Mouse (Mus musculus) kidney, adult 9 months (tissue): ENCODE measurements at regions not wholly inside any gene's neighbourhood (a gene's known extent, or its start where the extent isn't known, plus 50 kb on each side); places are given as distances from the start of the nearest gene placed in this dataset.

Experiments
- DNase-seq: peaks from one replicate; pipeline ENCODE4 v3.0.0; 2022

- DNase-seq = peak; percentile 8
Observed at GRCm38 (mm10) chr7:40052255-40052654, 534.7 kb downstream of the Zfp619 start.

GRCm38 (mm10) chr7:40058836-40059235 lies 541.3 kb downstream of the Zfp619 start:
- DNase-seq = peak; percentile 59

GRCm38 (mm10) chr7:40064631-40065030 lies 547.1 kb downstream of the Zfp619 start:
- DNase-seq = no peak

- no peak for DNase-seq
Observed at GRCm38 (mm10) chr7:40065526-40065925, 548.0 kb downstream of the Zfp619 start.

GRCm38 (mm10) chr7:40067378-40067777 lies 549.8 kb downstream of the Zfp619 start:
- DNase-seq = no peak

- DNase-seq = no peak
Observed at GRCm38 (mm10) chr7:40071313-40071712, 553.7 kb downstream of the Zfp619 start.

- DNase-seq = peak; percentile 16
Observed at GRCm38 (mm10) chr7:40072478-40072877, 554.9 kb downstream of the Zfp619 start.

GRCm38 (mm10) chr7:40086236-40086635 lies 568.7 kb downstream of the Zfp619 start:
- peak; percentile 36 for DNase-seq

GRCm38 (mm10) chr7:40097094-40097493 lies 579.5 kb downstream of the Zfp619 start:
- no peak for DNase-seq

GRCm38 (mm10) chr7:40103057-40103945 lies 585.7 kb downstream of the Zfp619 start:
- no peak for DNase-seq

- DNase-seq = no peak
Observed at GRCm38 (mm10) chr7:40142906-40143305, 625.3 kb downstream of the Zfp619 start.

- DNase-seq = no peak
Observed at GRCm38 (mm10) chr7:40144431-40144830, 626.9 kb downstream of the Zfp619 start.

GRCm38 (mm10) chr7:40177570-40177969 lies 660.0 kb downstream of the Zfp619 start:
- DNase-seq = no peak

GRCm38 (mm10) chr7:40195366-40195765 lies 677.8 kb downstream of the Zfp619 start:
- DNase-seq = peak; percentile 32

- no peak for DNase-seq
Observed at GRCm38 (mm10) chr7:40202615-40203014, 685.0 kb downstream of the Zfp619 start.

- no peak for DNase-seq
Observed at GRCm38 (mm10) chr7:40211956-40212355, 686.2 kb upstream of the Vstm2b start.

- no peak for DNase-seq
Observed at GRCm38 (mm10) chr7:40212576-40212975, 685.6 kb upstream of the Vstm2b start.

- no peak for DNase-seq
Observed at GRCm38 (mm10) chr7:40213646-40214045, 684.5 kb upstream of the Vstm2b start.

- no peak for DNase-seq
Observed at GRCm38 (mm10) chr7:40214395-40214794, 683.7 kb upstream of the Vstm2b start.

GRCm38 (mm10) chr7:40215271-40215670 lies 682.9 kb upstream of the Vstm2b start:
- no peak for DNase-seq

GRCm38 (mm10) chr7:40220549-40220948 lies 677.6 kb upstream of the Vstm2b start:
- no peak for DNase-seq

- no peak for DNase-seq
Observed at GRCm38 (mm10) chr7:40245188-40245587, 652.9 kb upstream of the Vstm2b start.

GRCm38 (mm10) chr7:40248521-40248920 lies 649.6 kb upstream of the Vstm2b start:
- no peak for DNase-seq

GRCm38 (mm10) chr7:40253486-40253885 lies 644.6 kb upstream of the Vstm2b start:
- DNase-seq = no peak
